Mouse (Mus musculus): ENCODE measurements at regions not wholly inside any gene's neighbourhood (a gene's known extent, or its start where the extent isn't known, plus 50 kb on each side); places are given as distances from the start of the nearest gene placed in this dataset.
"Not testable (repeated sequence)": the region's sequence is repeated elsewhere in the genome, so short reads cannot be mapped to it uniquely, and the experiment has no call there.

DNA sequence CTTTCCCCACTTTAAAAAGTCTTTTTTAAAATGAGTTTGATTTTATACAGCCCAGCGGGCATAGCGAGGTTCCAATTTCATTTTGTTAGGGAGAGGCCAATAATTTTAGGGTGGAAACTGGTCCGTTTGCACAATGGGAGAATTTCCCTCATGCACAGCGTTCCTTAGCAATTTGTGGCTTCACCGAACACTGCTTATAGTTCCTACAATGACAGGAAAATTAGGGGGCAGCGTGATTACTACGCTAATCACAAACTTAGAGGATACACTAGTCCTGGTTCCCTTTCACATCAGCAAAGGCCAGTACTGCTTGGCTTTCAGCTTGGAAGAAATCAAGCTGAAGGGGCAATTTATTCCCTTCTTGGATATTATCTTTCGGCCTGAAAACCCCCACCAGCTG, 745.1 kb upstream of the Gm19410 start:
- Histone ChIP-seq H3K4me3 (ENCODE audit: insufficient read depth, low read depth, low read length) (no peak overlapping the region), H3K4me1 (ENCODE audit: control insufficient read depth, insufficient read depth, insufficient read length, low read length) (no peaks in the 10 kb centered on the region)

DNA sequence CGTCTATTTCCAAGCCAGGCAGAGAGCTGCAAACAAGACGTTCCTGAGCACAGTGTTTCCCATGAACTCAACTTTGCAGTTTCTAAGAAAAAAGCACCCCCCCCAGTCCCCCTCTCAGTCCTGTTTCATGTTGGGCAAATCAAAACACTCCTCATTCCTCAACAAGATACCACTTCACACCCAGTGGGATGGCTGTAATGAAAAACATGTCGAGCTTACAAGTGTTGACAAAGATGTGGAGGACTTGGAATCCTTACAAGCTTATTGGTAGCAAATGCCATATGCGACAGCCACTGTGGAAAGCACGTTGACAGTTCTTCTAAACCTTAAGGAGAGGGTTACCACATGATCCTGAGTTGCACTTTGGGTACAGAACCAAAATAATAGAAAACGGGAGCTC, 742.9 kb upstream of the Gm19410 start:
- Histone ChIP-seq H3K4me3 (ENCODE audit: insufficient read depth, low read depth, low read length) (no peak overlapping the region), H3K27ac (replicated peaks; ENCODE audit: low read depth, low read length) (no peak overlapping the region), H3K4me1 (ENCODE audit: control insufficient read depth, insufficient read depth, insufficient read length, low read length) (no peaks in the 10 kb centered on the region)

More for the DNA sequence above, 745.1 kb upstream of the Gm19410 start:
- H3K27ac ChIP-seq (replicated peaks; ENCODE audit: low read depth, low read length) = no peak overlapping the region

DNA sequence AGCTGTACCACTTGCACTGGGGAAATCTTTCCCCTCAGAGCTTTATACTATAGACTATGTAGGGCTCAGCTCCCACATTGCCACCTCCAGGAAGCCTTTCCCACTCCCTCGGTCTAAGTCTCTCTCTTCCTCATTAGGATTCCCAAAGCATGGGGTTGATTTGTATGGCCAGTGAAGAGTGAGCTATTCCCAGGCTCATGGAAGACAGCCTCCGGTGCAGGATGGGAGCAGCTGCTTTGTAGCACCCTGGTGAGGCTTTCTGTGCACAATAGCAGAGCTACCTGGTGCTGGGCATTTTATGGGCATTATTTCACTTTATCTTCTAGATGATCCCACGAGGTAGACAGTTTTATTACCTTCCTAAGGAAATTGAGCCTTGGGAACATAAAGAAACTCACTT, 717.8 kb upstream of the Gm19410 start:
- Histone ChIP-seq H3K27ac (replicated peaks; ENCODE audit: low read depth, low read length) (no peak overlapping the region), H3K4me1 (ENCODE audit: control insufficient read depth, insufficient read depth, insufficient read length, low read length) (no peaks in the 10 kb centered on the region), H3K4me3 (ENCODE audit: insufficient read depth, low read depth, low read length) (no peak overlapping the region)

DNA sequence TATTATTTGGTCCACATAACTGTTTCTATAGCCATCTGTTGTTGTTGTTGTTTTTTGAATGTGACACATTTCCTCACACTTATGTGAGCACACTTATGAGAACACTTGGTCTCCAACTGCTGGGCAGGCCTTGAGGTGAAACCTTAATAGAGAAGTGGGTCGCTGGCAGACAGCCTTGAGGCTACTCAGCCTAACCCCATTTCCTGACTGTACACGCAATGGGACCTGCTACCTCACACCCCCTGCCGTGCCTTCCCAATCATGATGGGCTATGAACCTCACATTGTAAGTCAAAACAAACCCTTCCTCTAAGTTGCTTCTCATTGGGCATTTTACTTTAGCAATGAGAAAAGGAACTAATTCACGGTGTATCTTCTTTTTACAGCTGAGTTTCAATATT, 712.1 kb upstream of the Gm19410 start:
- no peaks in the 10 kb centered on the region for H3K4me1 ChIP-seq (ENCODE audit: control insufficient read depth, insufficient read depth, insufficient read length, low read length)
- no peak overlapping the region for H3K27ac ChIP-seq (replicated peaks; ENCODE audit: low read depth, low read length)
- H3K4me3 ChIP-seq (ENCODE audit: insufficient read depth, low read depth, low read length) = no peak overlapping the region

DNA sequence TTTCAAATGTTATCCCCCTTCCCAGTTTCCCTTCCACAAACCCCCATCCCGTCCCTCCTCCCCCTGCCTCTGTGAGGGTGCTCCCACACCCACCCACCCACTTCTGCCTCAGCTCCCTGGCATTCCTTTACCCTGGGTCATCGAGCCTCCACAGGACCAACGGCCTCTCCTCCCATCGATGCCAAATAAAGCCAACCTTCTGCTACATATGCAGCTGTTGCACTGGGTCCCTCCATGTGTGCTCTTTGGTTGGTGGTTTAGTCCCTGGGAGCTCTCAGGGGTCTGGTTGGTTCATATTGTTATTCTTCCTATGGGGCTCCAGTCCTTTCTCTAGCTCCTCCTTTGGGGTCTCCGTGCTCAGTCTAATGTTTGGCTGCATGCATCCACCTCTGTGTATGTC, 704.5 kb upstream of the Gm19410 start:
- H3K27ac ChIP-seq (replicated peaks; ENCODE audit: low read depth, low read length) = no peak overlapping the region
- H3K4me1 ChIP-seq (ENCODE audit: control insufficient read depth, insufficient read depth, insufficient read length, low read length) = no peaks in the 10 kb centered on the region
- H3K4me3 ChIP-seq (ENCODE audit: insufficient read depth, low read depth, low read length) = no peak overlapping the region

DNA sequence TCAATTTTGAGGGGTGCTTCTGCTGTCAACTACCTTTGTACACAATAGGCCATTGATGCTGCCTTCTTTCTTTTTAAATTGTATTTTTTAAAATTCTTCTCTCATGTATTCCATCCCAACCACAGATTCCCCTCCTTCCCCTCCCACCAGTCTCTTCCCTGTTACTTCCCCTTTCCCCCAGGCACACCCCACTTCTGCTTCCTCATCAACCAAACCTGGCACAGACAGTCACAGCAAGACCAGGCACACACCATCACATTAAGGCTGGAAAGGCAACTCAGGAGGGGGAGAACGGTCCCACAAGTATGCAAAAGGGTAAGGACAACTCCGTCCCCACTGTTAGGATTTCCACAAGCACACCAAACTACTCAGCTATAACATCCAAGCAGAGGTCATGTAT, 697.4 kb upstream of the Gm19410 start:
- H3K27ac ChIP-seq (replicated peaks; ENCODE audit: low read depth, low read length) = no peak overlapping the region
- no peak overlapping the region for H3K4me3 ChIP-seq (ENCODE audit: insufficient read depth, low read depth, low read length)
- no peaks in the 10 kb centered on the region for H3K4me1 ChIP-seq (ENCODE audit: control insufficient read depth, insufficient read depth, insufficient read length, low read length)

DNA sequence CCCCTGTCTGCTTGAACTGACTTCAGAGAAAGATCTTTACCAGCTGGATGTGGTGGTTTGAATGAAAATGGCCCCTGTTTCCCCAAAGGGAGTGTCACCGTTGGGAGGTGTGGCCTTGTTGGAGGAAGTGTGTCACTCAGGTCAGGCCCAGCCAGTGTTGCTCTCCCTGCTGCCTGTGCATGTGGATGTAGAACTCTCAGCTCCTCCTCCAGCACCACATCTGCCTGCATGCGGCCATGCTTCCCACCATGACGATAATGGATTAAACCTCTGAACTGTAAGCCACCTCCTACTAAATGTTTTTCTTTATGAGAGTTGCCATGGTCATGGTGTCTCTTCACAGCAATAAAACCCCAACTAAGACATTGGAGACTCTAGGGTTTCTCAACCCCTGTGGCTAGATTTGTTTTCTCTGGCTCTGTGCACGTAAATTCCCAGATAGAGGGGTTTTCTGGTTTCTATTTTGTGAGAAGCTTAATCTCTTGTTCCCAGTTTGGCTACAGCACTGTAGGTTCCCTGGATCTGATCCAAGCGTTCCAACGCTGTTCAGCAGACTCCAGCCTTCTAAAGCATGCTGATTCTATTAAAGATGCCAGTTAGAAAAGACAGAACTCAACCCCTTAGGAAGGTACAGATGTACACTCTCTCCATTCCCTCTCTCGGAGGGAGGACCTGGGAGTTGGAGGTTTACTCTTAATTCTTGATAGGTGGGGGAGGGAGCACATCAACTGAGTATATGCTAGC, 695.2 kb upstream of the Gm19410 start:
- Histone ChIP-seq H3K27ac (replicated peaks; ENCODE audit: low read depth, low read length) (no peak overlapping the region), H3K4me3 (ENCODE audit: insufficient read depth, low read depth, low read length) (no peak overlapping the region)

DNA sequence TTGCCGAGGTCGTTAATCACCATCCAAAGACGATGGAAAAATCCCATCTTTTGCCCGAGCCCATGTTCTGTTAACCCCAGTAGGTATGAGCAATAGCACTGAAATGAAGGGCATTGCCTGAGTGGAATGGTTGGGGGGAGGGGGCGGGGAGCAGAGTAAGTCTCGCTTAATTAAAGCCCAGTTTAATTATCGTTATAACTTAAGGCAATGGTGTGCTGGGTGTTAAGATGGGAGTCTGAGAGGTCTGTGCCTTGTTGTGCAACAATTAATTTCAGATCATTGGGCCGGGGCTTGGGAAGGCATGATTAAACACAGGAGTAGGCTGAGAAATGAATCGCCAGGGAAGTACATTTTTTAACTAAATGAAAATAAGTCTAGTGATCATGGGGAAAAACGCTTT, 689.6 kb upstream of the Gm19410 start:
- Histone ChIP-seq H3K4me3 (ENCODE audit: insufficient read depth, low read depth, low read length) (no peak overlapping the region), H3K27ac (replicated peaks; ENCODE audit: low read depth, low read length) (no peak overlapping the region), H3K4me1 (ENCODE audit: control insufficient read depth, insufficient read depth, insufficient read length, low read length) (no peaks in the 10 kb centered on the region)

More for the DNA sequence above, 695.2 kb upstream of the Gm19410 start:
- no peaks in the 10 kb centered on the region for H3K4me1 ChIP-seq (ENCODE audit: control insufficient read depth, insufficient read depth, insufficient read length, low read length)

DNA sequence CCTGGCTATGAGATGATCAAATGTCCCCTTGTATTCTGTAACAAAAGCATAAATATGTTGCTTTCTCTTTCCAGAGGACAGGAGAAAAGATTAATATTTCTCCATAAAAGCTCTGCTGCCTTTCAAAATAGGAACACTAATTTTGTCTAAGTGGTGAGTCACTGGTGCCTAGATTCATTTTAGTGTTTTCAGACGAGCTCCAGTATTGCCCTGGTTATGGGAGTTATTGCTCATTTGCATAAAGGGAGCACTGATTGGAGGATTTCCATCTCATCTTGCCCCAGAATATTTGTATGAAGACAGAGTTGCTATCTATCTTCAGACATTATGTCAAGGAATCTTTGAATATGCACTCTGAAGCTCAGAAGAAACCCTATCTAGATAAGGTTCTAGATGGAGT, 682.4 kb upstream of the Gm19410 start:
- Histone ChIP-seq H3K27ac (replicated peaks; ENCODE audit: low read depth, low read length) (no peak overlapping the region), H3K4me3 (ENCODE audit: insufficient read depth, low read depth, low read length) (no peak overlapping the region), H3K4me1 (ENCODE audit: control insufficient read depth, insufficient read depth, insufficient read length, low read length) (no peaks in the 10 kb centered on the region)

DNA sequence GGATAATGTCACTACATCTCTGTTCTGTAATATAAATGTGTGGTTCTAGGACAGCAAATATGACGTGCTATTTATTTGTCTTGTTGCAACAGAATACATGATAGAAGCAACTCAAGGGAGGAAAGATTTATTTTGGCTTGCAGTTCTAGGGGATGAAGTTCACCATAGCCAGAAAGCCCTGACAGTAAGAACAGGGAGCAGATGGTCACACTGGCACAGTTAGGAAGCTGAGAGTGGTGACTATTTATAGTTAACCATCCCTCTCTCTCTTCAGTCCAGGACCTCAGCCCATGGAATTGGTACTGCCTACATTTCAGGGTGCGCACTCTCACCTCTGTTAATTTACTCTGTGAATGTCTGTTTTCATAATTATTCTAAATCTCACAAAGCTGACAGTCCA, 678.5 kb upstream of the Gm19410 start:
- no peak overlapping the region for H3K27ac ChIP-seq (replicated peaks; ENCODE audit: low read depth, low read length)
- no peaks in the 10 kb centered on the region for H3K4me1 ChIP-seq (ENCODE audit: control insufficient read depth, insufficient read depth, insufficient read length, low read length)

DNA sequence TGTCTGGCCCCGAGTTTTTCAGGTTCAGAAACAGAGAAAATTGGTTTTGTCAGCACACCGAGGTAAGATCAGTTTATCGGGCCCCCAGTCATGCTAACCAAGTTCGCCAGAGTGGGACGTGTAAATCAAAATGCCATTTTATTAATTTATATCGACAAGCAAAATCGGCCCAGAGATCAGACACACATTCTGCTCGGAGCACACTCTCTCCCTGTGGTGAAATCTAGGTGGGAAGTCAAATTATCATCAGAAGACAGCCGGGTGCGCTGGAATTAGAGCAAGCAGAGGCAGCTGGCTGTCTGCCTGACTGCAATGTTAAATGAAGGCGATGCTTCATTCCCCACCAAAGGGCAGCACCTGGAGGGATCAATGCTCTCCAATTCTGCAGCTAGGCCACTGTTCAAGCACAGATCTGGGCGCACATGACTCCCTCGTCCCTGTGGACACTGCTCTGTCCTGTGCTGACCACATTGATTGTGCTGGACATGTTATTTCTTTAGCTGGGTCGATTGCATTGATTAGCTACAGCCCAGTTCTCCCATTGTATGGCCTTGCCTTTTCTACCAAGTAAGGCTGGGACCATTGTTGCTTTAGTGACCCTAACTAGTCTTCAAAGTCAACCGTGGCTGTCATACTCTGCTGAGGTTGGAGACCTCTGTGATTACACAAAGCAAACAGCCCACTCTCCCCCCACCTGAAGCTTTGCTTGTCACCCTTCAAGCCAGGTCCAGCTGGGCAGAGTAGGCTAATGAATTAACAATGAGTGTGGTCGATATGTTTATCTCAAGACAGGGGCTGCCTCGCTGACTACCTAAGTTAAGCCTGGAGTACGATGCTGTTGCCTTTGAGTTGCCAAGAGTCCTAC, 677.0 kb upstream of the Gm19410 start:
- Histone ChIP-seq H3K4me1 (ENCODE audit: control insufficient read depth, insufficient read depth, insufficient read length, low read length) (no peaks in the 10 kb centered on the region), H3K27ac (replicated peaks; ENCODE audit: low read depth, low read length) (no peak overlapping the region), H3K4me3 (ENCODE audit: insufficient read depth, low read depth, low read length) (no peak overlapping the region)

More for the DNA sequence above, 678.5 kb upstream of the Gm19410 start:
- H3K4me3 ChIP-seq (ENCODE audit: insufficient read depth, low read depth, low read length) = no peak overlapping the region

DNA sequence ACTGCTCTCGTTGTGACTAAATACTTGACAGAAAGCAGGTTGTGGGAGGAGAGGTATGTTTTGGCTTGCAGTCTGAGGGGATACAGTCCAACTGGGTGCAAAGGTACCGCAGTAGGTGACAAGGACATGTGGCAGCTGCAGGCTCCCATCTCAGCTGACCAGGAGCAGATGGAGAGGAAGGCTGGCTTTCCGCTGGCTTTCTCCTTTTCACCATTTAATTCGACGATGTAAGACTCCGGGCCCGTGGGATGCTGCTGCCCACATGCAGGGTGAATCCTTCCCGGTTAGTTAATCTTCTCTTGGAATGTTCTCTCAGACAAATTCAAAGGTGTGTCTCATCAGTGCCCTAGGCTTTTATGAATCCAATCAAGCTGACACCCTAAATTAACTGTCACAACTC, 676.1 kb upstream of the Gm19410 start:
- H3K4me3 ChIP-seq (ENCODE audit: insufficient read depth, low read depth, low read length) = no peak overlapping the region
- H3K27ac ChIP-seq (replicated peaks; ENCODE audit: low read depth, low read length) = no peak overlapping the region
- no peaks in the 10 kb centered on the region for H3K4me1 ChIP-seq (ENCODE audit: control insufficient read depth, insufficient read depth, insufficient read length, low read length)

DNA sequence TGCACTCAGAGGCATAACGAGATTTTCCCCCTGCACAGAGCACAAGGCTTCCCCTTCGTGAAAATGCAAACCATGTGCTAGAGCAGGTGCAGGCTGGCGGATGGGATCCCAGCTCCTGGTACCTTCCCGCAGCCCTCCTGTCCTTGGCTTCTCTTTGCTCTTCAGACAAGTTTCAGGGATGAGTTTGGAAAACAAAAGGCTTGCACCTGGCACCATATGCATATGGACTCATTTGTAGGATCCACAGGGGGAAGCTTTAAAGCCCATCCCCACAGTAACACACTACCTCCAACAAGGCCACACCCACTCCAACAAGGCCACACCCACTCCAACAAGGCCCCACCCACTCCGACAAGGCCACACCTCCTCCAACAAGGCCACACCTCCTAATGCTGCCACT, 663.9 kb upstream of the Gm19410 start:
- no peak overlapping the region for H3K4me3 ChIP-seq (ENCODE audit: insufficient read depth, low read depth, low read length)
- H3K27ac ChIP-seq (replicated peaks; ENCODE audit: low read depth, low read length) = no peak overlapping the region
- no peaks in the 10 kb centered on the region for H3K4me1 ChIP-seq (ENCODE audit: control insufficient read depth, insufficient read depth, insufficient read length, low read length)

DNA sequence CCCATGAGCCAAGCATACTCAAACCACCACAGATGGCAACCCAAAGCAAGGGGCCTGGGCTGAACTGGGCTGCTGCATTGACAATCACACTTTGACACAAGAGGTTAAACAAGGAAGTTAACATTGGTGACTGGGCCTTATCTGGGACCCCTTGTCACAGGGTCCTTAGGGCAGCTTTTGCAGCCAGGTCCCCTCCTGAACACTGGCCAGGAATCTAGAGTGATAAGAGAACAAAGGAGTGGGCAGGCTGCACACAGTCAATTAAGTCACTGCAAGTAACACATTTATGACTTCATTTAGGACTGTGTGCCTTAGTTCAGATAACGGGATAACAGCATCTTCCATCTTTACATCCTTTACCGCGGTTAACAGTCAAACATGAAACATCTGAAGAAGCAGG, 663.5 kb upstream of the Gm19410 start:
- not testable (repeated sequence) for H3K4me1 ChIP-seq (ENCODE audit: control insufficient read depth, insufficient read depth, insufficient read length, low read length)

DNA sequence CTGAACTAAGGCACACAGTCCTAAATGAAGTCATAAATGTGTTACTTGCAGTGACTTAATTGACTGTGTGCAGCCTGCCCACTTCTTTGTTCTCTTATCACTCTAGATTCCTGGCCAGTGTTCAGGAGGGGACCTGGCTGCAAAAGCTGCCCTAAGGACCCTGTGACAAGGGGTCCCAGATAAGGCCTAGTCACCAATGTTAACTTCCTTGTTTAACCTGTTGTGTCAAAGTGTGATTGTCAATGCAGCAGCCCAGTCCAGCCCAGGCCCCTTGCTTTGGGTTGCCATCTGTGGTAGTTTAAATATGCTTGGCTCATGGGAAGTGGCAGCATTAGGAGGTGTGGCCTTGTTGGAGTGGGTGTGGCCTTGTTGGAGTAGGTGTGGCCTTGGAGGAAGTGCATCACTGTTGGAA, 661.1 kb upstream of the Gm19410 start:
- H3K4me1 ChIP-seq (ENCODE audit: control insufficient read depth, insufficient read depth, insufficient read length, low read length); H3K27ac ChIP-seq (replicated peaks; ENCODE audit: low read depth, low read length); H3K4me3 ChIP-seq (ENCODE audit: insufficient read depth, low read depth, low read length): not testable (repeated sequence)

More for the DNA sequence above, 663.5 kb upstream of the Gm19410 start:
- not testable (repeated sequence) for H3K27ac ChIP-seq (replicated peaks; ENCODE audit: low read depth, low read length); H3K4me3 ChIP-seq (ENCODE audit: insufficient read depth, low read depth, low read length)
